Mouse (Mus musculus) ovary, postnatal 36 days (tissue): ENCODE results near the gene Spaar.

ENCODE experiments used
- DNase-seq: peaks from one replicate; pipeline ENCODE4 v3.0.0; 2022; ENCODE audit warnings: low spot score, mixed read lengths

The Spaar gene

GRCm38 (mm10) chr4:43729794-43730550 is at the start of gene Spaar:
Gene Spaar, plus strand, starts transcription at chr4:43730034.
- DNase-seq, result no peak

GRCm38 (mm10) chr4:43690021-43690420 is 39.8 kb upstream of the Spaar start:
- DNase-seq, result no peak

- no peak for DNase-seq
Measured at GRCm38 (mm10) chr4:43691026-43691425, 38.8 kb upstream of the Spaar start.

GRCm38 (mm10) chr4:43693806-43694241 is 36.0 kb upstream of the Spaar start:
- no peak for DNase-seq

- DNase-seq, result no peak
Measured at GRCm38 (mm10) chr4:43694439-43695248, 35.2 kb upstream of the Spaar start.

- DNase-seq, result peak; percentile 52
Measured at GRCm38 (mm10) chr4:43695249-43695671, 34.6 kb upstream of the Spaar start.

- no peak for DNase-seq
Measured at GRCm38 (mm10) chr4:43696561-43696960, 33.3 kb upstream of the Spaar start.

GRCm38 (mm10) chr4:43700707-43701106 is 29.1 kb upstream of the Spaar start, which contains the start of gene Olfr70:
Gene Olfr70, minus strand, starts transcription at chr4:43700807.
- DNase-seq, result no peak

GRCm38 (mm10) chr4:43703439-43703838 is 26.4 kb upstream of the Spaar start:
- DNase-seq, result no peak

GRCm38 (mm10) chr4:43703851-43704250 is 26.0 kb upstream of the Spaar start:
- DNase-seq, result no peak

GRCm38 (mm10) chr4:43705991-43706390 is 23.8 kb upstream of the Spaar start:
- DNase-seq, result no peak

GRCm38 (mm10) chr4:43709869-43710268 is 20.0 kb upstream of the Spaar start, which contains the start of gene Olfr71:
Gene Olfr71, minus strand, starts transcription at chr4:43710255.
- DNase-seq, result no peak

- DNase-seq, result peak; percentile 80
Measured at GRCm38 (mm10) chr4:43711821-43712220, 18.0 kb upstream of the Spaar start.

- DNase-seq, result no peak
Measured at GRCm38 (mm10) chr4:43713652-43714219, 16.1 kb upstream of the Spaar start.

GRCm38 (mm10) chr4:43720491-43721228 is 9.2 kb upstream of the Spaar start:
- DNase-seq, result no peak

GRCm38 (mm10) chr4:43722191-43722590 is 7.6 kb upstream of the Spaar start:
- DNase-seq, result no peak

- DNase-seq, result no peak
Measured at GRCm38 (mm10) chr4:43724764-43725163, 5.1 kb upstream of the Spaar start.

- DNase-seq, result no peak
Measured at GRCm38 (mm10) chr4:43726228-43726993, 3.4 kb upstream of the Spaar start.

GRCm38 (mm10) chr4:43726995-43727394 is 2.8 kb upstream of the Spaar start, which contains the start of gene Hrct1:
Gene Hrct1, plus strand, starts transcription at chr4:43727188.
- peak; percentile 60 for DNase-seq

GRCm38 (mm10) chr4:43727718-43728575 is 1.9 kb upstream of the Spaar start:
- no peak for DNase-seq
